Mouse (Mus musculus) embryonic facial prominence, embryonic 12.5 days (tissue): ENCODE data around the gene Abcc6. TPM values are rescaled to one million over a fixed set of nuclear protein-coding genes. Genes with fewer than 3 reads are reported as not detected.

ENCODE experiments used
- ATAC-seq: fragments of 200-750 bp; cut with Nextera tagmentation; 2 replicates; pipeline ENCODE4 v1.8.0; 2017; ENCODE audit not compliant: insufficient number of reproducible peaks, insufficient read depth, low FRiP score, low TSS enrichment
- H3K27ac ChIP-seq: fragments of 300-500 bp; sonication (generic); 2 replicates; pipeline ENCODE4 v1.5.1; 2016; ENCODE audit warnings: mild to moderate bottlenecking
- H3K27me3 ChIP-seq: fragments of 300-500 bp; sonication (generic); 2 replicates; pipeline ENCODE4 v1.6.1; 2016; ENCODE audit warnings: mild to moderate bottlenecking, moderate library complexity
- H3K36me3 ChIP-seq: fragments of 300-500 bp; sonication (generic); 2 replicates; pipeline ENCODE4 v1.6.1; 2016; ENCODE audit warnings: mild to moderate bottlenecking
- H3K4me1 ChIP-seq: fragments of 300-500 bp; sonication (generic); 2 replicates; pipeline ENCODE4 v1.6.1; 2016
- H3K4me2 ChIP-seq: fragments of 300-500 bp; sonication (generic); replicated peaks from 2 replicates; pipeline ENCODE4 v1.6.1; 2016; ENCODE audit warnings: mild to moderate bottlenecking, moderate library complexity
- H3K4me3 ChIP-seq: fragments of 300-500 bp; sonication (generic); 2 replicates; pipeline ENCODE4 v1.5.1; 2016; ENCODE audit warnings: mild to moderate bottlenecking
- H3K9ac ChIP-seq: fragments of 300-500 bp; sonication (generic); 2 replicates; pipeline ENCODE4 v1.6.1; 2016; ENCODE audit warnings: mild to moderate bottlenecking, moderate library complexity
- H3K9me3 ChIP-seq: fragments of 300-500 bp; sonication (generic); 2 replicates; pipeline ENCODE4 v1.6.1; 2016; ENCODE audit warnings: mild to moderate bottlenecking, moderate library complexity
- WGBS: fragments of 180-500 bp; shearing (Covaris S2); methylation state at CpG from one replicate; pipeline ENCODE4 v1.1.7; 2016; 5-methylcytosine and 5-hydroxymethylcytosine counted together
- polyA plus RNA-seq: library from polyadenylated mRNA; unstranded; fragments of >200 nt; fragmentation: Nextera tagmentation; extraction: Ambion mirVana; gene quantifications from 2 replicates; pipeline ENCODE4 v1.2.1, GENCODE M21; 2016

Gene Abcc6
- polyA plus RNA-seq, 1 experiment from 2014 or later = 0.38 TPM

DNA sequence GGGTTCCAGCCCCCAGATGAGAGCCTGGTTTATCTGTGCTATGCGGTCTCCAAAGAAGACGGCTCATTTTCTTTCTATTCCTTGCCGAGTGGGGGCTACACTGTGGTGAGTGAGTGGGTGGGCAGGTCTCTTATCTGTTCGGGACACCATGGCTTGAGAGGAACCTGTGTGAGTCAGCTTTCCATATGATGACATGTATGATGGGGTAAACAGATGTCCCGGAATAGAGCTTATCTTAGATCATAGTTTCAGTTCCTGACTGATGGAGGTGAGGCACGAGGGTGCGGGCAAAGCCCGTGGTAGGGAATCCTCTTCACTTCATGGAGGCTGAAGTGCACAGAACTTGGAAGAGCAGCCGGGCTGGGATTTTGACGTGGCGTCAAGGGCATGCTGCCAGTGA, 15.8 kb upstream of the Abcc6 start:
- no peak overlapping the region for H3K4me3 ChIP-seq
- no peak overlapping the region for H3K9ac ChIP-seq
- H3K4me1 ChIP-seq = no peaks in the 10 kb centered on the region
- H3K27me3 ChIP-seq = no peaks in the 10 kb centered on the region
- WGBS = 94% methylated on average over 11 of the region's 11 CpGs
- H3K9me3 ChIP-seq = no peaks in the 10 kb centered on the region
- H3K27ac ChIP-seq = no peak overlapping the region
- no peak for ATAC-seq
- H3K36me3 ChIP-seq = peaks cover 78% of the 10 kb centered on the region
- no peak overlapping the region for H3K4me2 ChIP-seq

DNA sequence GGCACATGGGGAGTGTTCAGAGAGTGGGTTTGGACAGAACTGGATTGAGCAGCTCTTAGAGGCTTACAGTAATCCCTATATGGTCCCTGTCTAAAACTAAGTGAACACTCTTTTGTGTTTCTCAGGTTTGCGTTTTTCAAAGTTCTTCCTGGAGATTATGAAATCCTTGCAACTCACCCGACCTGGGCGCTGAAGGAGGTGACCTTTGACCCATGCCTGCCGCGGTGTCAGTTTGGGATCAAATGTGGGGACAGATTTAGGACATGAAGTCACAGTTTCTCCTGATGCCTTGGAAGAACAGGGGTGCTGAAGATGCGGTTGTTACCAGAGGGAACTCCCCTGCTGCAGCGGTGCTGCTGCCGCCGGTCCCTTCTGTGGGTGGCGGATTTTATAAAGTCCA, 14.0 kb upstream of the Abcc6 start:
- WGBS = 90% methylated on average over 10 of the region's 10 CpGs
- Histone ChIP-seq H3K9ac (no peak overlapping the region), H3K4me3 (no peak overlapping the region), H3K27me3 (no peaks in the 10 kb centered on the region), H3K36me3 (peaks cover 84% of the 10 kb centered on the region), H3K4me1 (no peaks in the 10 kb centered on the region), H3K4me2 (no peak overlapping the region), H3K9me3 (no peaks in the 10 kb centered on the region), H3K27ac (no peak overlapping the region)
- no peak for ATAC-seq

DNA sequence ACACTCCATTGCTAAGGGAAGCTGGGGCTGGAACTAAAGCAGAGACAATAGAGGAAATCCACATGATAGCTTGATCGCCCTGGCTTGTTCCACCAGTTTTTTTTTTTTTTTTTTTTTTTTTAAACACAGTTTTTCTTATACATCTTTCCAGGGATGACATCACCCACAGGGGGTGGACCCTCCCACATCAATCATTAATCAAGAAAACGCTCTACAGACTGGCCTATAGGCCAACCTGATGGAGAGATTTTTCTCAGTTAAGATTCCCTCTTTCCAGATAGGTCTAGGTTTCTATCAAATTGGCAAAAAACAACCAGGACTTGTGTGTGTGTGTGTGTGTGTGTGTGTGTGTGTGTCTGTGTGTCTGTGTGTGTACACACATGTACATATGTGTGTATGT, 9.8 kb upstream of the Abcc6 start:
- H3K4me3 ChIP-seq = no peak overlapping the region
- 76% methylated on average over 2 of the region's 2 CpGs for WGBS
- peaks cover 3% of the 10 kb centered on the region; the same call in 1 of the 2 replicates for H3K4me1 ChIP-seq
- ATAC-seq = no peak
- peaks cover 67% of the 10 kb centered on the region for H3K36me3 ChIP-seq
- H3K9ac ChIP-seq = no peak overlapping the region
- H3K9me3 ChIP-seq = no peaks in the 10 kb centered on the region
- no peaks in the 10 kb centered on the region for H3K27me3 ChIP-seq
- no peak overlapping the region for H3K4me2 ChIP-seq
- no peak overlapping the region for H3K27ac ChIP-seq

DNA sequence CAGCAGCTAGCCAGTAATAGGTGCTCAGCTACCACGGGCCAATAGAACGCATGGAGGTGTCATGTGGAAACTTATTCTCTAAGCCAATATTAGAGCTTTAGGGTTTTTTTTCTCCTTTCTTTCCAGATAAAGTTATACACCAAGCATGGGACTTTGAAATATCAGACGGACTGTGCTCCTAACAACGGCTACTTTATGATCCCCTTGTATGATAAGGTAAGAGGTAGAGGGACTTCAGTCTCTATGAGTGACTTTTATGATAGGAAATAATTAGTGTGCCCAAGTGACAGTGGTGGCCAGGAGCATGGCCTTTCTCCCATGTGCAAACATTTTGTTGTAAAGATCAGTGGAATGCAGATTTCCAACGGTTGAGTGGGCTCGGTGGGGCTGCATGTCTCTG, 7.3 kb upstream of the Abcc6 start:
- Histone ChIP-seq H3K27me3 (no peaks in the 10 kb centered on the region), H3K4me1 (peaks cover 11% of the 10 kb centered on the region), H3K27ac (no peak overlapping the region), H3K4me2 (no peak overlapping the region), H3K9me3 (no peaks in the 10 kb centered on the region), H3K4me3 (no peak overlapping the region), H3K36me3 (peaks cover 43% of the 10 kb centered on the region), H3K9ac (no peak overlapping the region)
- WGBS = 90% methylated on average over 6 of the region's 6 CpGs
- ATAC-seq = no peak

DNA sequence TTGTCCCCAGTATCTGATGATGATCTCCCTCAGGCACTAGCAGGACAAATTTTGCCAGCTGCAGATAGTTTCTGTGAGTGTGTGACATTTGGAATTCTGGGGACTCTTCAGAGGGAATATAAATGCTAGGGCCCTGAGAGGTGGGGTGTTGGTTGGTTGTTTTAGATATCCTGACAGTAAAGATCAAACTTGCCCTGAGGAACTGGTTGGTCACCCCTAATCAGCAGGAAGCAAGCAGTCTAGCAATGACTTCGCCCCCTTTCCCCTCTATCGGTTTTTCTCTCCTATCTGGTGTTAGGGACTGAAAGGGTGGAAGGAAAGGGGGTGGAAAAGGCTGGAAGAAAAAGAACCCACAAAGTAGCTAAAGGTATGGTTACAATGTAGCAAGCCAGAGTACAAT, 5.4 kb upstream of the Abcc6 start:
- 85% methylated on average over 2 of the region's 2 CpGs for WGBS
- peaks cover 25% of the 10 kb centered on the region for H3K36me3 ChIP-seq
- H3K9me3 ChIP-seq = no peaks in the 10 kb centered on the region
- H3K27ac ChIP-seq = no peak overlapping the region
- H3K9ac ChIP-seq = no peak overlapping the region
- no peak overlapping the region for H3K4me3 ChIP-seq
- no peak overlapping the region for H3K4me2 ChIP-seq
- H3K4me1 ChIP-seq = peaks cover 11% of the 10 kb centered on the region
- H3K27me3 ChIP-seq = 0 out of 2 replicates have a peak, but pooled peaks cover 5% of the 10 kb centered on the region
- ATAC-seq = no peak

DNA sequence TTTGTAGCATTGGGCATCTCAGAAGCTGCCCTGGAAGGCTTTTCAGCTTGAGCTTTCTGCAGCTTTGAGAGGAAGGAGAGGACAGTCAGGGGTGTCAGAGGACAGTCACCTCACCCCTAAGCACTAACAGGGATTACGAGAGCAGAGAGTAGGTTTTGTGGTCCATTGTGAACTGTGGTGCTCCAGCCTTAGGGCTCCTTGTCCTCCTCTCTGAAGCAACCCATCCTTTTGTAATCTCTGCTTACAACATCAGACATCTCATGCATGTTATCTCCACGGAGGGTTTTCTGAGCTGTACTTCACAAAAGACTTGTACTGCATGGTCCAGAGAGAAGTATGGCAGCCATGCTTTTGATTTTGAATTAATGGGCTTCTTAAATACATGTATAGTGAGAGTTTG, 4.9 kb upstream of the Abcc6 start:
- WGBS = 76% methylated on average over 2 of the region's 2 CpGs
- no peak overlapping the region for H3K27ac ChIP-seq
- H3K4me1 ChIP-seq = peaks cover 12% of the 10 kb centered on the region
- H3K9me3 ChIP-seq = no peaks in the 10 kb centered on the region
- H3K36me3 ChIP-seq = peaks cover 20% of the 10 kb centered on the region
- no peak for ATAC-seq
- H3K4me3 ChIP-seq = peak overlapping the region; percentile 94
- H3K4me2 ChIP-seq = peak overlapping the region; percentile 91
- 0 out of 2 replicates have a peak, but pooled peaks cover 5% of the 10 kb centered on the region for H3K27me3 ChIP-seq
- peak overlapping the region; percentile 88; the same call in 1 of the 2 replicates for H3K9ac ChIP-seq

DNA sequence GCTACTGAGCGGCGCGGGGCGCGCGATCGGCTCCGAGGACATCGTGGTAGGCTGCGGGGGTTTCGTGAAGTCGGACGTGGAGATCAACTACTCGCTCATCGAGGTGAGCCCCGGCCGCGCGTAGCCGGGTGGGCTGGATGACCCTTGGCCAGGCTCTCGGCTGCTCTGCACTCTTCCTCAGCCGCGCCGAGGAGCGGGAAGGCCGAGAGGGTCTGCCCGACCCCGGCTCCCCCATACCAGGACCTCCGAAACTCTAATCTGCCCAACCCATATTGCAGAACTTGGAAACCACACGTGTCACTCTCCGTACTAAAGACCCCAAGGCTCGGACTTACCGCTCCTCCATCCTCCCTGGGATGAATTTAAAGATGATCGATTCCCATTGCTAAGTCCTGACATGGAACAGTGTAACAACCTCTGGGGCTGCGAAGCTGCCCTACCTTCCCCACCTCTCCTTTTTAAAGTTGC, 3.8 kb upstream of the Abcc6 start:
- Histone ChIP-seq H3K9ac (peak overlapping the region; percentile 88), H3K27me3 (0 out of 2 replicates have a peak, but pooled peaks cover 5% of the 10 kb centered on the region), H3K27ac (0 out of 2 replicates have a peak overlapping the region, but pooled peaks have one; percentile 36), H3K36me3 (peaks cover 12% of the 10 kb centered on the region; the same call in 1 of the 2 replicates), H3K4me3 (peak overlapping the region; percentile 94), H3K4me1 (peaks cover 16% of the 10 kb centered on the region), H3K4me2 (peak overlapping the region; percentile 91), H3K9me3 (no peaks in the 10 kb centered on the region)
- under 1% methylated on average over 32 of the region's 35 CpGs for WGBS
- peak; percentile 66 for ATAC-seq

DNA sequence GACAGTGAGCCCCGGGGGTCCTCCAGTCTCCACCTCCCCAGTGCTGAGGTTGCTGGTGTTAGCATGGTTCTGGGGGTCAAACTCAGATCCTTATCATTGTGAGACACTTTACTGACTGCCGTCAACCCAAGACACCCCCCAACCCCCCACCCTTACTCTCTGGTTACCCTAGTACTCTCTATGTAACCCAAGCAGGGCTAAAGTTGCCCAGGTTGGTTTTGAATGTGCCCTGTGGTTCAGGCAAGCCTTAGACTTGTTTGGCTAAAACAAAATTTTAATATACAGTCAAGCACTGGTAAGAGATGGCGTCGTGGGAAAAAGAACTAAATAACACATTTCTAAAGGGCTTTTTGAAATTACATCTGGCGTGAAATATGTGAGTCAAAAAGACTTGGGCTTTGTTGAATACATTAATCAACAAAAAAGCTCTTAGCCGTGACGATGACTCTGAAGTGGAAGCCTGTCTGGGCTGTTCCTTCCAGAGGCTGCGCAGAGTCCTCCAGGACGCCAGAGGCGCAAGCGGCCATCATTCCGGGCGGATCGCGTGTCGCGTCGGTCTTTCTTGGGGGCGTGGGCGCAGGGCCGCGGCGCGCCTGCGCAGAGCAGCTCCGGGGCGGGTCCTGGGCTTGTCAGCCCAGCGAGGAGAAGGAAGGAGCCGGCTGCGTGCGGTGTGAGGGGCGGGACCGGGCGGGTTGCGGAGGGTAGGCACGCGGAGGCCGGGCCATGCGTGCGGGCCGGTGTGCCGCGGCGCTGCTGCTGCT, 3.2 kb upstream of the Abcc6 start, which contains the start of gene Nomo1:
Nomo1 (plus strand) TSS at position 590 of the 761 bp plus-strand sequence.
- peak within 1 kb of the TSS; percentile 94 for H3K4me3 ChIP-seq
- H3K27ac ChIP-seq = 0 out of 2 replicates have a peak within 1 kb of the TSS, but pooled peaks have one; percentile 36
- WGBS = 8% methylated on average over 31 of the region's 44 CpGs
- no peaks in the 10 kb centered on the region for H3K9me3 ChIP-seq
- H3K9ac ChIP-seq = peak within 1 kb of the TSS; percentile 88
- H3K4me2 ChIP-seq = peak within 1 kb of the TSS; percentile 91
- ATAC-seq = peak; percentile 89
- H3K4me1 ChIP-seq = peaks cover 16% of the 10 kb centered on the region
- H3K27me3 ChIP-seq = 0 out of 2 replicates have a peak, but pooled peaks cover 5% of the 10 kb centered on the region
- H3K36me3 ChIP-seq = peaks cover 8% of the 10 kb centered on the region; the same call in 1 of the 2 replicates

DNA sequence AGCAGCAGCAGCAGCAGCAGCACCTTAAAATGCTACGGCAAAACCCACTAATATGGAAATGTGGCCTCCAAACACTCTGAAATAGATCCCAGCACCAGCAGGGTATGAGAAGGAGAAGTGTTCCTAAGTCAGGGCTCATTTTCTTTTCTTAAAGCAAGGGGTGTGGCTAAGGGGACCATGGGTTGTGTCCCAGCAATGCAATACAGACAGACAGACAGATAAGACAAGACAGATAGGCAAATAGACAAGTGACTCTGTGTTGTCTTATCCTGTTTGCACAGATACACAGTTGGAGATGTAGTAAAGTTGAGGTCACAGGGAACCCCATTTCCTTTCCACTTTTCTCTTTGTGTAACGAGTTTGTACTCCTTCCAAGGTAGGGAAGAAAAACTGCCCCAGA, 973 bp upstream of the Abcc6 start:
- no peak for ATAC-seq
- Histone ChIP-seq H3K27ac (no peak overlapping the region), H3K4me1 (peaks cover 16% of the 10 kb centered on the region), H3K9me3 (no peaks in the 10 kb centered on the region), H3K4me2 (no peak overlapping the region), H3K36me3 (no peaks in the 10 kb centered on the region), H3K9ac (no peak overlapping the region), H3K27me3 (0 out of 2 replicates have a peak, but pooled peaks cover 5% of the 10 kb centered on the region), H3K4me3 (no peak overlapping the region)
- 75% methylated on average over 2 of the region's 2 CpGs for WGBS

DNA sequence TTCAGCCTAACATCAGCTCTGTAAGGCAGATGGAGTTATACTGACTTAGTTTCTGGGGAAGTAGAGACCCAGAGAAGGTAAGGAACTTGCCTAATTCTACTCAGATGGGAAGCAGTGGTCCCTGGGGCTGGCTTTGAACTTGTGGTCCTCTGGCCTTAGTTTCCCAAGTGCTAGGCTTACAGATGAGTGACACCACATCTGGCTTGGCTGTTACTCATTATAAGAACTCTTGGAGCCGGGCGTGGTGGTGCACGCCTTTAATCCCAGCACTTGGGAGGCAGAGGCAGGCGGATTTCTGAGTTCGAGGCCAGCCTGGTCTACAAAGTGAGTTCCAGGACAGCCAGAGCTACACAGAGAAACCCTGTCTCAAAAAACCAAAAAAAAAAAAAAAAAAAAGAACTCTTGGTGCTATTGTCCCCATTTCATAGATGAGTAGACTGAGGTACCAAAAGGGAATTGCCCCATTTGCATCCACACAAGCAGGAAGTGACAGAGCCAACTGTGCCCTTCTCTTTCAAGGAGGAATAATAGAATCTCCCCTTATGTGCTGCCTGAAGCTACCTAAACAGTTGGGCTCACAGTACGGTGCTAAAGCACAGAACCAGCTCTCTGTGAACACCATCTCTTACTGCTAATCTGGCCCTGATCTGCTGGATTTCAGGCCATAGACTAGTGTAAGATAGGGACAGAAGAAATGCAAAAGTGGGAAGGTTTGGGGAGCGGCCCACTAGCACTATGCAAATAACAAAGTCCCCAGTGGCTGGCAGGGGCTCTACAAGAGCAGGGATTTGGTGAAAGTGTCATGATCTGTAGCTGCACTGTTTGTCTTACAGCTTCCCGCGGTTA, 580 bp downstream of the Abcc6 start:
- Histone ChIP-seq H3K27me3 (0 out of 2 replicates have a peak, but pooled peaks cover 5% of the 10 kb centered on the region), H3K9me3 (no peaks in the 10 kb centered on the region), H3K9ac (peak overlapping the region; percentile 25; the same call in 1 of the 2 replicates), H3K4me3 (no peak overlapping the region), H3K36me3 (no peaks in the 10 kb centered on the region), H3K4me1 (peaks cover 9% of the 10 kb centered on the region), H3K4me2 (peak overlapping the region; percentile 22), H3K27ac (no peak overlapping the region)
- WGBS = 65% methylated on average over 8 of the region's 9 CpGs
- ATAC-seq = no peak

DNA sequence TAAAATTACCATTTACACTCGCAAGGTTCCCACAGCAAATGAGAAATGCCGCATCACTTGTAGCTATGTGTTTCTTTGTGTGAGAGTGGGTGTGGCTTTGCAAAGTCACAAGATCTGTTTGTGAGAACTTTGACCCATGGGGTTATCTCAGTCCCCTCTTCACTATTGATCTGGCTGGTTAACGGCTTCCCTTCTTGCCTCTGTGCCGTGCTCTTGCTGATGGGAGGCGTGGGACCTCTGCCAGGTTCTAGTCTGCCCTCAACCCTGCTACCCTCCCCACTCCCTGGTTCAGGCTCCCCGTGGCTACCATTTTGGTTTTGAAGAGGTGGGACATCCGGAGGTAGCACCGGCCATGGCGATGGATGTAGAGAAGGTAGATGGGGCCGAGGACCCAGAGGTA, 1.4 kb downstream of the Abcc6 start:
- ATAC-seq = no peak
- WGBS = 90% methylated on average over 10 of the region's 10 CpGs
- no peak overlapping the region for H3K9ac ChIP-seq

More for the DNA sequence above, 1.4 kb downstream of the Abcc6 start:
- 0 out of 2 replicates have a peak, but pooled peaks cover 5% of the 10 kb centered on the region for H3K27me3 ChIP-seq
- 0 out of 2 replicates have a peak, but pooled peaks cover 5% of the 10 kb centered on the region for H3K4me1 ChIP-seq
- H3K36me3 ChIP-seq = no peaks in the 10 kb centered on the region
- no peak overlapping the region for H3K4me2 ChIP-seq
- no peak overlapping the region for H3K4me3 ChIP-seq
- H3K27ac ChIP-seq = no peak overlapping the region
- H3K9me3 ChIP-seq = no peaks in the 10 kb centered on the region
